Mouse (Mus musculus) C2C12 (cell line): ENCODE data around the gene Ptpre.

Source experiments
- CEBPB ChIP-seq: IDR thresholded peaks from one replicate; pipeline ENCODE4 v1.6.1; 2011; ENCODE audit warnings: low read depth, mild to moderate bottlenecking, control low read depth, moderate library complexity
- CTCF ChIP-seq: IDR thresholded peaks from one replicate; pipeline ENCODE4 v1.5.1; 2011; ENCODE audit not compliant: control insufficient read depth, insufficient read depth, insufficient read length
- FOSL1 ChIP-seq: IDR thresholded peaks from one replicate; pipeline ENCODE4 v1.8.0; 2011; ENCODE audit warnings: mild to moderate bottlenecking, low read length; ENCODE audit not compliant: poor library complexity, insufficient read depth, severe bottlenecking
- MAX ChIP-seq: IDR thresholded peaks from one replicate; pipeline ENCODE4 v1.6.1; 2011; ENCODE audit warnings: mild to moderate bottlenecking, control low read depth
- USF1 ChIP-seq: IDR thresholded peaks from one replicate; pipeline ENCODE4 v1.6.1; 2011; ENCODE audit warnings: low read depth, mild to moderate bottlenecking, control low read depth, moderate library complexity

- TF ChIP-seq CTCF (no peak), FOSL1 (no peak), MAX (no peak), CEBPB (no peak), USF1 (no peak)
Measured at GRCm38 (mm10) chr7:135529068-135529467, 8.2 kb upstream of the Ptpre start.
